ENCODE assay signal across 1 mouse cellular context in the genomic region with DNA sequence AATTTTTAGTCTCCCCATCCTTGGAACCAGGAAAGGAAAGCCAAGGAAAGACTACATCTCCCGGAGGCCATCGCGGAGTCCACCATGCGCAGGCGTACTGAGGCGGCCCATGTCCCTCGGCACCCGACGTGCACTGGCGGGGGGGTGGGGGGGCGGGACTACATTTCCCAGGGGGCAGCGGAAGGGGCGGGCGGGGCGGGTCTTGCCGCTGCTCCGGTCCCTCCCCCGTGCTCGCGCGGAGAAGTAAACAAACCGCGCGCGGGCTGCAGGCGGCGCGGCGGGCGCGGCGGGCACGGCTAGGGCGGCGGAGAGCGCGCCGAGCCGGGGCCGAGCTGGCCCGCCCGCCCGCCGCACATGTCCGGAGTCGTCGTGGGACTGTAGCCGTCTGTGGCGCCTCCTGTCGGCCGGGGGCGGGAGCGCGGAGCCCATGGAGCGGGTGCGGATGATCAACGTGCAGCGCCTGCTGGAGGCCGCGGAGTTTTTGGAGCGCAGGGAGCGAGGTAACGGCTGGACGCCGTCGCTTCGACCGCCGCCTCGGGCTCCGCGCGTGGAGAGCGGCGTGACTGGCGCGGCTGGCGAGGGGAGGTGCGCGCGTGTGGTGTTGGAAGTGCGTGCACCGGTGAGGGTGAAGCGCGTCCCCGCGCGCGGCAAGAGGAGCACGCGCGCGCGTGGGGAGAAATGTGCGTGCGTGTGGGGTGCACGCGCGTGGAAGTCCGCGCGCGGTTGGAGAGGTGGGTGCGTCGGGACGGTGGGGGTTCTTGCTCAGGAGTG.
A peak's percentile ranks its signal among the peaks of the same experiment; 100 is the strongest.
TF ChIP-seq lines count a peak whose summit lies in the region.

No protein-coding gene starts in this region.

TF ChIP-seq in MEL, 35 proteins besides CTCF, POLR2A, EP300 and RAD21 (continued from another document):
- TF ChIP-seq TCF12 (IDR thresholded peaks at IDR 0.05; ENCODE audit: low read depth, low read length) (peak; percentile 22; the same call in 1 of the 2 replicates), UBTF (IDR thresholded peaks at IDR 0.05; ENCODE audit: borderline replicate concordance, insufficient read depth, low read depth, low read length) (0 out of 2 replicates have a peak, but pooled peaks have one; percentile 69), MXI1 (IDR thresholded peaks at IDR 0.05; ENCODE audit: low read depth, low read length) (peak; percentile 91), E2F4 (IDR thresholded peaks at IDR 0.05; ENCODE audit: borderline replicate concordance, low read depth, low read length) (no peak), ZC3H11A (IDR thresholded peaks at IDR 0.05; ENCODE audit: low read depth, low read length) (no peak), ZKSCAN1 (IDR thresholded peaks at IDR 0.05; ENCODE audit: low read depth, low read length) (no peak), JUND (IDR thresholded peaks at IDR 0.05; ENCODE audit: low read depth, low read length) (no peak), CHD1 (IDR thresholded peaks at IDR 0.05; ENCODE audit: low read depth, low read length) (no peak), MAX (IDR thresholded peaks at IDR 0.05; ENCODE audit: low read length) (peak; percentile 69; the same call in 1 of the 2 replicates), SIN3A (IDR thresholded peaks at IDR 0.05; ENCODE audit: low read length) (peak; percentile 76), SMC3 (IDR thresholded peaks at IDR 0.05; ENCODE audit: low read depth, low read length) (peak; percentile 51), ZNF384 (IDR thresholded peaks at IDR 0.05; ENCODE audit: low read depth, low read length) (no peak), POLR2AphosphoS5 (IDR thresholded peaks at IDR 0.05; ENCODE audit: borderline replicate concordance, low read depth, low read length) (no peak), NRF1 (IDR thresholded peaks at IDR 0.05; ENCODE audit: insufficient read depth, low read depth, low read length, poor library complexity, severe bottlenecking) (peak; percentile 91), NELFE (IDR thresholded peaks at IDR 0.05; ENCODE audit: low read depth, low read length) (peak; percentile 34), RCOR1 (IDR thresholded peaks at IDR 0.05; ENCODE audit: low read depth, low read length) (no peak), MAFK (IDR thresholded peaks at IDR 0.05; ENCODE audit: borderline replicate concordance, low read depth, low read length) (no peak), ZMIZ1 (IDR thresholded peaks at IDR 0.05; ENCODE audit: low read depth, low read length) (no peak), ELF1 (IDR thresholded peaks at IDR 0.05; ENCODE audit: low read depth, low read length) (peak; percentile 77), POLR2AphosphoS2 (IDR thresholded peaks at IDR 0.05; ENCODE audit: low read length) (no peak), USF1 (IDR thresholded peaks at IDR 0.05; ENCODE audit: low read depth, low read length) (no peak), MAZ (IDR thresholded peaks at IDR 0.05; ENCODE audit: low read depth, low read length) (peak; percentile 77), BHLHE40 (IDR thresholded peaks at IDR 0.05; ENCODE audit: borderline replicate concordance, low read depth, low read length) (no peak)
TF ChIP-seq in MEL: peak in this region for 12.
